Mouse (Mus musculus) neutrophil, adult 5-6 weeks (primary cell): Measurements from ENCODE around the gene Palm3. TPM values are rescaled to one million over a fixed set of nuclear protein-coding genes. Genes with fewer than 3 reads are reported as not detected.

Experiments used
- ATAC-seq: fragments of 151-379, 151-347 bp; 2 replicates; pipeline ENCODE4 v1.8.0; 2017; ENCODE audit warnings: mild to moderate bottlenecking, moderate TSS enrichment; ENCODE audit not compliant: insufficient number of reproducible peaks, poor library complexity, low FRiP score, severe bottlenecking; ENCODE audit errors: extremely low read depth
- total RNA-seq: library from RNA; stranded (forward); fragments of 200-1000 nt; gene quantifications from 2 replicates; pipeline ENCODE4 v1.2.3, GENCODE M21; 2017

The Palm3 gene
- total RNA-seq, 1 experiment from 2014 or later = 0.35 TPM

DNA sequence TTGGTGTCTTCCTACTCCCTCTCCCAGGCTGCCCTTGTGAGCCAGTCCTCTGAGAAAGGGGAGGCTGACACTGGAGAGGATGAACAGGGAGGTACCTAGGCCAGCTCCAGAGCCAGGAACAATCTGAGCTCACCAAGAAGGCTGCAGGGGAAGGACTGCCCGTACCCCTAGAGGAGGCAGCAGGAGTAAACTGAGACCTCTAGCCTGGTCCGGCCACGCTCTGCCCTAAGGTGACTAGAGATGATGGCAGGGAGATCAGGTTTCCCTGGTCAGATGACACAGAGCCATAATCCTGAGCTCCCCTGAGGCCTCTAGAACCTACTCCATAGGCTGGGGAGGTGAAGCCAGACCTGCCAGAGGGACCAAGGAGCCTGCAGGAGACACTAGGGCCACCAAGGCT is 55.6 kb downstream of the Palm3 start:
- ATAC-seq = no peak

DNA sequence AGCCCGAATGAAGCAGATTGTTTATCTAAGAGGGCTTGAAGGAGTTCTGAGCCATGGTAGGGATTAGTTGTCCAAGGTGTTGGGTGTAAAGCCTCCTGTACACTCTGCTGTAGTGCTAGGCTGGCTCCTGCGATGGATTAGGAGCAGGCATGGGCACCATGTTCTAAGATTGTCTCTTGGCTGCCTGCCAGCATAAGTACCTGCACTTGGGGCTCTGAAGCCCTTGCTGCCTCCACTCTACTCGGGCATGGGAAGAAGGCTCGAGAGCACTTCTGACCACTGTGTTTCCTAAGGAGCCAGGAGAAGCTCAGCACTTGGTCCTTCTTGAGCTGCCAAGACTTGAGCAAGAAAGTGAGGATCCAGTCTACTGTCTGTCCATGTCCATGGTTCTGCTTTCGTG is 57.9 kb downstream of the Palm3 start:
- no peak for ATAC-seq

Other genes with a start within 250 kb of the Palm3 start
- 2.8 and 5.5 TPM in 2 replicates for gene Adgrl1, start 121.4 kb upstream of the Palm3 start, total RNA-seq
- 0.93 and 1.7 TPM in 2 replicates for gene Gm10644, start 66.3 kb upstream of the Palm3 start, total RNA-seq
- gene Asf1b, start 66.0 kb upstream of the Palm3 start, total RNA-seq = 0.70 and 2.3 TPM in 2 replicates
- 13.4 and 17.1 TPM in 2 replicates for gene Prkaca, start 48.5 kb upstream of the Palm3 start, total RNA-seq
- gene Samd1, start 23.8 kb upstream of the Palm3 start, total RNA-seq = 42.8 and 44.8 TPM in 2 replicates
- 0.86 and 2.4 TPM in 2 replicates for gene 1700067K01Rik, start 20.0 kb upstream of the Palm3 start, total RNA-seq
- not detected in 2 replicates for gene 2210011C24Rik, start 9.3 kb upstream of the Palm3 start, total RNA-seq
- gene Il27ra, start 21.1 kb downstream of the Palm3 start, total RNA-seq = 47.3 and 47.8 TPM in 2 replicates
- not detected in 2 replicates for gene Rln3, start 23.5 kb downstream of the Palm3 start, total RNA-seq
- 12.3 and 12.5 TPM in 2 replicates for gene Gm10643, start 43.7 kb downstream of the Palm3 start, total RNA-seq
- gene Rfx1, start 45.4 kb downstream of the Palm3 start, total RNA-seq = 35.2 and 37.9 TPM in 2 replicates
- gene Dcaf15, start 83.3 kb downstream of the Palm3 start, total RNA-seq = 18.7 and 20.5 TPM in 2 replicates
- gene Podnl1, start 104.5 kb downstream of the Palm3 start, total RNA-seq = 0.61 and 1.3 TPM in 2 replicates
- gene Cc2d1a, start 126.5 kb downstream of the Palm3 start, total RNA-seq = 15.7 and 17.7 TPM in 2 replicates
- 0.93 and 2.7 TPM in 2 replicates for gene 4930432K21Rik, start 126.6 kb downstream of the Palm3 start, total RNA-seq
- gene Nanos3, start 163.7 kb downstream of the Palm3 start, total RNA-seq = not detected in 2 replicates
- gene Zswim4, start 215.6 kb downstream of the Palm3 start, total RNA-seq = 23.6 and 28.4 TPM in 2 replicates
- gene D8Ertd738e, start 228.2 kb downstream of the Palm3 start, total RNA-seq = 130 and 147 TPM in 2 replicates
- 11.9 and 19.9 TPM in 2 replicates for gene Mri1, start 235.9 kb downstream of the Palm3 start, total RNA-seq
- gene Ccdc130, start 248.9 kb downstream of the Palm3 start, total RNA-seq = 22.5 and 25.3 TPM in 2 replicates